Mouse (Mus musculus) layer of hippocampus, adult 9-11 months (tissue): ENCODE data around the gene Prr9.

Experiments used
- DNase-seq: peaks from one replicate; pipeline ENCODE4 v3.0.0; 2022

Prr9 gene

DNA sequence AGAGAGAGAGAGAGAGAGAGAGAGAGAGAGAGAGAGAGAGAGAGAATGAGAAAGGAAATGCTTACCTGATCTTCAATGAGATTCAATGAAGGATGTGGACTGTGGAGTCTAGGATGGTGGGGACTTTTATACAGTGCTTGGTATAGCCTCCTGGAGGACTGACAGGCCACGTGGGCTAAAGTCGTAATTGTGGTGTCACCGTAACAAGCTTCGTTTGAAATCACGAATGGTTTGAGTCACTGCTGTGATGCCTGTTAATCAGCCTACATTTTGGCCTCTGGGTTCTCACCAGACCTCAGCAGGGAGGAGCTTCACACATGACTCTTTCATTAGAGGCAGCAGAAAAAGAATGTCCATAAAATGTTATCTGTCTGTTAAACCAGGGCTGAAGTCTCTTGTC is at the start of gene Prr9:
TSS of gene Prr9 (minus strand) at position 101 of the 400 bp plus-strand sequence.
- DNase-seq = no peak

- no peak for DNase-seq
Measured at GRCm38 (mm10) chr3:92169847-92170246, 46.1 kb upstream of the Prr9 start.

DNA sequence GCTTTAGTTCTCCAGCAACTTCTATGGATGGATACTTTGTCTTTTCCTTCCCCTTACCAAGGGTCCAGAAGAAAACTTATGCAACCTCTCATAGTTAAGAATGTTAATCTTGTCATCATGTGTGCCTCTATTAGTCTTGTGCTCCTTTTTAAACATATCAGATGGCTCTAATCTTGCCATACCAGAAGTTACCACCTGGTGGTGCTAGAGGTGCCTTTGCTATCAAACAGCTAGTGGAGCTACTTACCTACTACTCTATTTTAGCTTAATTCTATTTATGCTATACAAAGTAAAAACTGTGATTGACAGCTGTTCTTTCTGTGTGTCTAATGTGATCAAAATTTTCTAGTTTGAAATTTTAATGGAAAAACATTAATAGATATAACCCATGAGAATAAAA is 29.6 kb upstream of the Prr9 start:
- peak; percentile 21 for DNase-seq

- DNase-seq = peak; percentile 19
Measured at GRCm38 (mm10) chr3:92150631-92151277, 27.0 kb upstream of the Prr9 start.

- DNase-seq = no peak
Measured at GRCm38 (mm10) chr3:92147913-92148312, 24.2 kb upstream of the Prr9 start.

- no peak for DNase-seq
Measured at GRCm38 (mm10) chr3:92147420-92147819, 23.7 kb upstream of the Prr9 start.

DNA sequence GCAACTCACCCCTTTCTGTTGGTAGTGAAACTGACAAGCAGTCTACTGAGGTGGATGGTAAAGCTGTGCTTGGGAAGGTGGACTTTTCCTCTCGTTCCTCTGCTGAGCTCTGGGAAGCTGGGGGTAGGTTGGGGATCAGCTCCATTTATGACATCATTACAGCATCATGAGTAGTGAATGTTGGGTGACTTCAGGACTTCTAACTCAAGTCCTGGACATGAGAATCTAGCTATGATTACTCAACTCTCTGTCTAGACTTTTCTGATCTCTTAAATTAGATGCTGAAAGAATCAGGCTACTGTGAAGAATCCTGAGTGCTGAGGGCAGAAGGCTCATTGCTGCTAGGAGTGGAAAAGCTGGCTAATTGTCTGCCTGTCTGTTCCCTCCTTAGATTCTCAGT is 18.9 kb upstream of the Prr9 start, which contains the start of gene Lelp1:
TSS of gene Lelp1 (minus strand) at position 101 of the 400 bp plus-strand sequence.
- no peak for DNase-seq

DNA sequence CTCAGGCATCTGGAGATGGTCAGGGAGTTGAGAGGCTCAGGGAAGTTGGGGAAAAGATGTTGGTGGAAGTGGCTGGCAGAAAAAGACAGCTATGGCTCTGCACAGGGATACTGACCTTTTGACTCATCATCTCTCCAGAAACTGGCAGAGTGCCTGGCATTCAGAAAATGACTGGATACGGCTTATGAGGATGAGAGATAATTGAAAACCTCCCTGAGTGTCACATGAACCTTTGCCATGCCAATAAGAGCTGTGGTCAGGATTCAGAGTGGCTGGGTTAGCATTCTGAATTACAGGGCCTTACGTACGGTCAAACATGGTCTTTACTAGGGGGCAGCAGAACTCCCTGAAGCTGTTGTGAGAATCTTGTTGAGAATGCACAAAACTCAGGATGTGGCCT is 2.8 kb downstream of the Prr9 start:
- no peak for DNase-seq

GRCm38 (mm10) chr3:92117930-92118329 is 5.8 kb downstream of the Prr9 start:
- DNase-seq = no peak

DNA sequence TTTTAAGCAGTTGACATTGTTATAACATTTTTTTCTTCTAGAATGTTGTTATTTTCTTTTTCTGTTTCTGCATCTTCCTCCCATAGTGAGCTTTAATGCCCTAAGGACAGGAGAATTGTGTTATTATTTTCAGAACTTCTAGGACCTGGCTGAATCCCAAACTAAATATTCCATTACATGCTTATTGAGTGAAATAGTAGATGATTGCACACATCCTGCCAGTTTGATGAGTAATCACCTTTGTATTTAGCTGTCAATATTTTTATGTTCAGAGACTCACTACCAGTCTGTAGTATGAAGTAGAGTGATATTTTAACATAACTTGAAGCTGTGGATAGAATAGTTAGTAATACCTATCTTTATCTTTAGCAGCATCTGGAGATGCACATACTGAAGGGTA is 12.2 kb downstream of the Prr9 start:
- DNase-seq = no peak

- DNase-seq = no peak
Measured at GRCm38 (mm10) chr3:92110790-92111189, 13.0 kb downstream of the Prr9 start.

DNA sequence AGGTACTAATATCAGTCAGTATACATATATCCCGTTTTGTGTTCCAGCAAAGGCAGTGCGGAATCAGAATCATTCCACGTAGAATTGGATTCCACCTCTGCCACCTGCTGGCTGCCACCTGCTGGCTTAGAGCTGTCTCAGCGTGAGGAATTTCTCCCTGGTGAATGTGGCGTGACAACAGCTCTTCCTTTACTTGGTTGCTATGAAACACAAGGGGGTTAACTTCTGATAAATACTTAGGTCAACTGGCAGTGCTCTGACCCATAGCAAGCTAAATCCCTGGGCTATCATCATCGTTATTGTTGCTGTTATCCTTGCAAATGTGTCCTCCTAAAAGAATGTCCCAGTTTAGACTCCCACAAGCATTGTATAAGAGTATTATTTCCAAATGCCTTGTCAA is 17.2 kb downstream of the Prr9 start:
- no peak for DNase-seq

DNA sequence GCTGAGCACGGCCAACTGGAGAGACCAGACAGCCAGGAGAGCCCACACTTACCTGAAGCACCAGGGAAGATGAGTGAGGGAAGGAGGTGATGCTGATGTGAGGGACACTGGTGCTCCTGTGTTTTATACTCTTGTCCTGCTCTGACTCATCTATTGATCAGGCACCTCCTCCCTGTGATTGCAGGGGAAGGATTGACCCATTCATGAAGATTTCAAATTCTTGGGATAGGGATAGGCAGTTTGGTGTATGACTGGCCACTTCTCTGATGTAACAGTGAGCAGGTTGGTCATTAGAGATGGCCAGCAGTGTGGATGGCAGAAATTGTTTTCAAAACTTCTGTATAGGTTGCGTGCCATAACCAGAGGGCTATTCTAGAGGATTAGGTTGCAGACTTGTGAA is 40.7 kb downstream of the Prr9 start, which contains the start of gene Lor:
TSS of gene Lor (minus strand) at position 101 of the 400 bp plus-strand sequence.
- no peak for DNase-seq

DNA sequence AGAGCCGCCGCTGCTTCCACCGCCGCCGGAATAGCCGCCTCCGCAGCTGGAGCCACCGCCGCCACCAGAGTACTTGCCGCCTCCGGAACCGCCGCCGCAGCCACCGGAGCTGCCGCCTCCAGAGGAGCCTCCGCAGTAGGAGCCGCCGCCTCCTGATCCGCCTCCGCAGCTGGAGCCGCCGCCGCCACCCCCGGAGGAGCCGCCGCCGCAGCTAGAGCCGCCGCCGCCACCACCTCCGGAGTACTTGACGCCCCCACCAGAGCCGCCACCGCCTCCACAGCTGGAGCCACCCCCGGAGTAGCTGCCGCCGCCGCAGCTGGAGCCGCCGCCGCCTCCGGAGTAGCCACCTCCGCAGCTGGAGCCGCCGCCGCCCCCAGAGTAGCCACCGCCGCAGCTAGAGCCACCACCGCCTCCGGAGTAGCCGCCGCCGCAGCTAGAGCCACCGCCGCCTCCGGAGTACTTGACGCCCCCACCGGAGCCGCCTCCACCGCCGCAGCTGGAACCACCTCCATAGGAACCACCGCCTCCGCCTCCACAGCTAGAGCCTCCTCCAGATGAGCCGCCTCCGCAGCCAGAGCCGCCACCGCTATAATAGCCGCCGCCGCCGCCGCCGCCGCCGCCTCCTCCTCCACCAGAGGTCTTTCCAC is 42.3 kb downstream of the Prr9 start:
- peak; percentile 17 for DNase-seq

GRCm38 (mm10) chr3:92080462-92081284 is 43.1 kb downstream of the Prr9 start:
- DNase-seq = peak; percentile 43
